Mouse (Mus musculus) spleen, adult 2 months (tissue): ENCODE measurements around the gene Myo16.

Experiments used
- CTCF ChIP-seq: fragments of 200-500 bp; IDR thresholded peaks from 2 replicates; pipeline ENCODE4 v1.5.1; 2011; ENCODE audit warnings: mild to moderate bottlenecking, inconsistent platforms; ENCODE audit not compliant: insufficient read depth, insufficient read length, insufficient replicate concordance; ENCODE audit errors: extremely low read depth
- POLR2A ChIP-seq: fragments of 200-500 bp; IDR thresholded peaks from 2 replicates; pipeline ENCODE4 v1.6.1; 2011; ENCODE audit warnings: low read depth, low read length, inconsistent platforms

DNA sequence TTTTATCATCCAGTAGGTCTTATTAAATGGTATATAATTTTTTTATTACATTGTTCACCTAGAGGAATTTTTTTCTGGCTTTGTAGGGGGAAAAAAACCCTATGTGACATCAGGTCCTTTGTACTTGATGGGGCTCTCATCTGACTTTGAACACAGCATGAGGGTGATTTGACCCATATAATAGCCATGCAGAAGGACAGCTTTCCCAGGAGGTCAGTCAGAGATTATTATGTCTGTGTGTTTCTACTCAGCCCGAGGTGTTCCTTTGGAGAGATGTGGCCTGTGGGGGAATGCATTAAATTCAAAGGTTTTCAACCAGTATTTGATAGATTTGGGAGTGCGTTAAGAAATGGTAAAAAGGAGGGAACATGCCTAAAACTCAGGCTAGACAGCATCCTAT lies 71.3 kb downstream of the Myo16 start:
- TF ChIP-seq POLR2A (no peak), CTCF (no peak)
